1 mouse cellular context compared by ENCODE assay signal in genomic region chr17:29438347-29439235, GRCm38 (mm10).
TF ChIP-seq lines count a peak whose summit lies in the region.

No protein-coding gene starts in this region.

TF ChIP-seq in CH12.LX, 34 proteins besides CTCF, POLR2A, EP300 and RAD21 (continued from another document):
- TF ChIP-seq NELFE (IDR thresholded peaks at IDR 0.05; ENCODE audit: low read depth, low read length): no peak
- peak; percentile 40; the same call in 1 of the 2 replicates for TF ChIP-seq BHLHE40 (IDR thresholded peaks at IDR 0.05; ENCODE audit: low read depth, low read length)
- no peak for TF ChIP-seq SMC3 (IDR thresholded peaks at IDR 0.05; ENCODE audit: low read depth, low read length)
- no peak for TF ChIP-seq ZMIZ1 (IDR thresholded peaks at IDR 0.05; ENCODE audit: low read depth, low read length)
- TF ChIP-seq ZNF384 (IDR thresholded peaks at IDR 0.05; ENCODE audit: low read depth, low read length): no peak
- TF ChIP-seq KAT2A (IDR thresholded peaks at IDR 0.05; ENCODE audit: insufficient replicate concordance, low read length): 0 out of 2 replicates have a peak, but pooled peaks have one; percentile 18
- TF ChIP-seq MAX (IDR thresholded peaks at IDR 0.05; ENCODE audit: low read length): no peak; the same call in 1 of the 2 replicates
- no peak for TF ChIP-seq GABPA (IDR thresholded peaks at IDR 0.05; ENCODE audit: insufficient replicate concordance, low read depth, low read length)
- TF ChIP-seq MXI1 (IDR thresholded peaks at IDR 0.05; ENCODE audit: low read depth, low read length): no peak
- no peak for TF ChIP-seq MAFK (IDR thresholded peaks at IDR 0.05; ENCODE audit: insufficient replicate concordance, low read length)
- no peak for TF ChIP-seq E2F4 (IDR thresholded peaks at IDR 0.05; ENCODE audit: insufficient replicate concordance, low read depth, low read length)
- no peak for TF ChIP-seq POLR2AphosphoS2 (IDR thresholded peaks at IDR 0.05; ENCODE audit: low read depth, low read length)
